Mouse (Mus musculus) T-helper 1 cell (primary cell): ENCODE results near the gene Dpm2.

ENCODE experiments used
- in situ Hi-C: fragments of 300-600 bp; cut with MboI, MseI; formaldehyde crosslinking; loops from one replicate; pipeline ENCODE4 v1.15.1; 2025; ENCODE audit warnings: high pct_unique_total_duplicates

Gene Dpm2

GRCm38 (mm10) chr2:32608778-32609435 is 38.2 kb downstream of the Dpm2 start:
- in situ Hi-C loops = loop anchor here (10.0 kb wide), 1 partner anchor 974 kb away; no protein-coding TSS in a partner anchor

DNA sequence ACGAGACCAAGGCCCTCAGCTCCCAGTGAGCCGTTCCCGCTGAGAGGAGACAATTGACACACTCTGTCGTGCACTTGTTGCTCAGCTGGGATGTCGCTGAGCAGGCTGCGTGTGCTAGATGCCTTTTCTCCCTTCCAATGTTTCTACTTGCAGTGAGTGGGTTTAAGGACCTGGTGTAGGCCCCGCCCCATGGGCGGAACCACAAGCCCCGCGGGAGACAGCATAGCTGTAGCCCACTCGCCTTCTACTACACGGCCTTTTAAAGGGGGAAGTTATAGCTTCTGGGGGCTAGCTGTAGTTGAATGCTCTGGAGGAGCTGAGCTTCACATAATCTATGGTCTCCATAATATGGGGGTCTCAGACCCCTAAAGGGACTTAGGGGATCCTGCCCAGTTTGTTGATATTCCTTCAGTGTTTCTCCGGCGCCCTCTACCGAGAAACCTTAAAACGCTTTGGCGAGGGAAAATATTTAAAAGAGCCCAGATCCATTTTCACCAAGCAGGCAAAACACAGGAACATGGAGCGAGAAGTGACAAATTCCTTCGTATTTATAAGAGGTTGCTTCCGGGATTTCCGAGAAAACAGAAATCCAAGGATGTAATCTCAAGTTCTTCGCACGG is 40.1 kb downstream of the Dpm2 start:
- in situ Hi-C loops = no loop called here

DNA sequence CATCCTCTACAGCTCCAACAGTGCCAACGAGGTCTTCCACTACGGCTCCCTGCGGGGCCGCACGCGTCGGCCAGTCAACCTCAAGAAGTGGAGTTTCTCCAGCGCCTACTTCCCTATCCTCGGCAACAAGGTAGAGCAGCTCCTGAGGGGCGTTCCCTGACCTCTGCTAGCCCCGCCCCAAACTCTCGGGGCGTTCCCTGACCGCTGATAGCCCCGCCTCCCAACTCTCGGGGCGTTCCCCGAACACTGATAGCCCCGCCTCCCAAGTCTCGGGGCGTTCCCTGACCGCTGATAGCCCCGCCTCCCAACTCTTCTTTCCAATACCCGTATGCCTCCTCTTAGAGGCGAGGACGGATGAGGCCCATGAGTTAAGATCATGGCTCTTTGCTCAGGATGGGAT is 41.6 kb downstream of the Dpm2 start:
- in situ Hi-C loops = no loop called here

DNA sequence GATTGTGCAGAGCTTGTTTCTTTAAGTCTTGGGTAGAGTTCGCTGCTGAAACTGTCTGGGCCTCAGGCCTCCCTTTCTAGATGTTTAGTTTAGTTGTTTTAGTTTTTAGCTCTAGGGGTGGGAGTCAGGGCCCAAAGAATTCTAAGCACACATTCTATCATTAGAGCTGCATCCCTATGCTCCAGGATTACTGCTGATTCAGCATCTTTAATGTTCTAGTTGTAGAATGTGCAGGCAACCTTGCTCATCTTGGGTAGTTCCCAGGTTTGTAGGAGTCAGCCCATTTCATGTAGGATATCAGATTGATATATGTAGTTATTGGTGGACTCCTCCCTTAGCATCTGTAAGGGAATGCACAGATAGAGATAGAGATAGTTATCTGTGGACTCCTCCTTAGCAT is 46.5 kb downstream of the Dpm2 start:
- in situ Hi-C loops = no loop called here

DNA sequence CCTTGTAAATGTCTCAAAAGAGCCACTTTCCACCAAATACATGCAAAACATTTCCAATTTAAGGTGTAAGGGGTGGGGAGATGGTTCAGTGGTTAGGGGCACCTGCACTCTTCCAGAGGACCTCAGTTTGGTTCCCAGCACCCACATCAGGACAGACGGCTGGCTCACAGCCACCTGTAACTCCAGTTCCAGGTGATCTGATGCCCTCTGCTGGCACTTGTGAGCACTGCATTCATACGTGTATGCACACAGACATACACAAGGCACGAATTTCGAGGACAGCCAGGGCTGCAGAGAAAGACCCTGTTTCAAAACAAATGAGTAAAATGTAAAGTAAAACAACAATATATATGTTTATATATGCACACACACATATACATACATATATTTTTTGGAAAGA is 46.9 kb downstream of the Dpm2 start:
- in situ Hi-C loops = no loop called here

DNA sequence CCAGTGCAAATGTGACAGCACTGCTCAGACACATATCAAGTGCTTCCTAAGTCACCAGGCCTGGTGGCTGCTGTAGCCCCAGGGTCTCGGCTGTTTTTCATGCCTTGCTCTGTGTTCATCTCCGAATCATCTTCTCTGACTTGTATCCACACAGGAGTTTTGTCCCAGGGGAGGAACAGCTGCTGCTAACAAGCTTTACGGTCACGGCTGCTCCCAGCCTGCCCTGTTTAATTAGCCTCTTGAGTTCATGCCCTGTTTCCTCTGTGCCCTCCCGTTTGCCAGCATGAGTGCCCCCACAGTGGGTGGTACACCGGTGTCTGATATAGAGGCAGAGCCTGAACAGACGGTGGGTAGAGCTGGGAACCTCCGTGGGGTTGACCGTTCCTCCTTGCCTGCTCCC is 47.4 kb downstream of the Dpm2 start:
- in situ Hi-C loops = no loop called here

DNA sequence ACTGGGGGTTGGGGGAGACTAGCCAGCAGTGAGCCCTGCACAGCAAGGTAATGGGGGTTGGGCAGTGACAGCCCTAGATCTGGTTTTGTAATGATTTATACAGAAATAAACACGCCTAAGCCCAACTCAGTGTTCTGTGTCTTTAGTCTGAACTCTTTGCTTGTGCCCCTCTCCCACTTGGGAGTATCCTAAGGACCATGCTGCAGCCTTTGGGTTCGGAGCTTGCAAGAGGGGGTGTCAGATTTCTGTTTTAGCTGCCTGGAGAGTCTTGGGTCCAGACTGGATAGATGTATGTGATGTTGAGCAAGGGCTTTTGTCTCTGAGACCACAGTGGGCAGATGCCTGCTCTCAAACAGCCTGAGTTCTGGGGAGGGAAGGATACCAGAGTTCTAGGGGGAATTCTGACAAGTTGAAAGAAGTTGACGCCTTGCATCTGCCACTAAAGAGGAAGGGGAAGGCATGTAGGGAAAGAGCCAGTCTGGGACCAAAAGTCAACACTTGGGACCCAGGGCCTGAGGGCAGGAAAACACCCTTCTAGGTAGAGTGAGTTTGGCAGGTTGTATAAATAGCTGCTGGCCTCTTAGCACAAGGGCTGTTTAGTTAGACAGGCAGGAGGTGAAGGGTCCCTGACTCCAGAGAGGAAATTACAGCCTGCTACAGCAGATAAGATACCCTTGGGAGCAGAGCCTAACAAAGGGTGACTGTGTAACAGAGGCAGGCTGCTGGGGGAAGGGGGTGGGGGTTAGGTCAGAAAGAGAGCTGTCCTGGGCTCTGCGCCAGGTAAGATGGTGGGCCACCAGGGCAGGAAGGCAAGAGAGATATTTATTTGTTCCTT is 50.2 kb downstream of the Dpm2 start:
- in situ Hi-C loops = no loop called here

- in situ Hi-C loops = no loop called here
Observed at GRCm38 (mm10) chr2:32621517-32621859, 50.8 kb downstream of the Dpm2 start, which contains the start of gene Ak1. TSS of gene Ak1 (plus strand) at chr2:32621758.
